Mouse (Mus musculus) liver, embryonic 11.5 days (tissue): ENCODE data around the gene Zbtb9. TPM values are rescaled to one million over a fixed set of nuclear protein-coding genes. Genes with fewer than 3 reads are reported as not detected.

Experiments
- ATAC-seq: fragments of 200-750 bp; cut with Nextera tagmentation; replicated peaks from 2 replicates; pipeline ENCODE4 v1.8.0; 2017; ENCODE audit warnings: moderate number of reproducible peaks, mild to moderate bottlenecking, moderate TSS enrichment, moderate library complexity; ENCODE audit not compliant: low FRiP score
- DNase-seq: peaks from one replicate; pipeline ENCODE4 v3.0.0-alpha.2; 2017; ENCODE audit warnings: low spot score
- H3K27ac ChIP-seq: fragments of 300-500 bp; sonication (generic); 2 replicates; pipeline ENCODE4 v1.5.1; 2014; ENCODE audit warnings: mild to moderate bottlenecking, low read depth, low read length, control low read depth
- H3K27me3 ChIP-seq: fragments of 300-500 bp; sonication (generic); replicated peaks from 2 replicates; pipeline ENCODE4 v1.6.1; 2014; ENCODE audit warnings: low read length, mixed read lengths; ENCODE audit not compliant: control insufficient read depth, insufficient read depth
- H3K36me3 ChIP-seq: fragments of 300-500 bp; sonication (generic); 2 replicates; pipeline ENCODE4 v1.6.1; 2014; ENCODE audit warnings: mild to moderate bottlenecking, low read length, moderate library complexity, mixed read lengths; ENCODE audit not compliant: control insufficient read depth, insufficient read depth
- H3K4me1 ChIP-seq: fragments of 300-500 bp; sonication (generic); replicated peaks from 2 replicates; pipeline ENCODE4 v1.6.1; 2014; ENCODE audit warnings: low read length, mixed read lengths; ENCODE audit not compliant: control insufficient read depth, insufficient read depth
- H3K4me2 ChIP-seq: fragments of 300-500 bp; sonication (generic); 2 replicates; pipeline ENCODE4 v1.6.1; 2014; ENCODE audit warnings: mild to moderate bottlenecking, control low read depth, moderate library complexity
- H3K4me3 ChIP-seq: fragments of 300-500 bp; sonication (generic); 2 replicates; pipeline ENCODE4 v1.5.1; 2014; ENCODE audit warnings: low read depth, low read length, control low read depth
- H3K9ac ChIP-seq: fragments of 300-500 bp; sonication (generic); 2 replicates; pipeline ENCODE4 v1.6.1; 2014; ENCODE audit warnings: low read depth, low read length, control low read depth
- H3K9me3 ChIP-seq: fragments of 300-500 bp; sonication (generic); 2 replicates; pipeline ENCODE4 v1.6.1; 2016; ENCODE audit warnings: low read length, inconsistent platforms, mixed read lengths; ENCODE audit not compliant: control insufficient read depth
- WGBS: fragments of 180-500 bp; shearing (Covaris S2); extraction: QIAGEN DNeasy Blood & Tissue Kit; methylation state at CpG from one replicate; pipeline ENCODE4 v1.1.7; 2014; 5-methylcytosine and 5-hydroxymethylcytosine counted together
- polyA plus RNA-seq: library from polyadenylated mRNA; unstranded; fragments of >200 nt; fragmentation: Nextera tagmentation; extraction: Ambion mirVana; gene quantifications from 2 replicates; pipeline ENCODE4 v1.2.1, GENCODE M21; 2014

The Zbtb9 gene
- polyA plus RNA-seq, 1 experiment from 2014 or later = 9.7 TPM

DNA sequence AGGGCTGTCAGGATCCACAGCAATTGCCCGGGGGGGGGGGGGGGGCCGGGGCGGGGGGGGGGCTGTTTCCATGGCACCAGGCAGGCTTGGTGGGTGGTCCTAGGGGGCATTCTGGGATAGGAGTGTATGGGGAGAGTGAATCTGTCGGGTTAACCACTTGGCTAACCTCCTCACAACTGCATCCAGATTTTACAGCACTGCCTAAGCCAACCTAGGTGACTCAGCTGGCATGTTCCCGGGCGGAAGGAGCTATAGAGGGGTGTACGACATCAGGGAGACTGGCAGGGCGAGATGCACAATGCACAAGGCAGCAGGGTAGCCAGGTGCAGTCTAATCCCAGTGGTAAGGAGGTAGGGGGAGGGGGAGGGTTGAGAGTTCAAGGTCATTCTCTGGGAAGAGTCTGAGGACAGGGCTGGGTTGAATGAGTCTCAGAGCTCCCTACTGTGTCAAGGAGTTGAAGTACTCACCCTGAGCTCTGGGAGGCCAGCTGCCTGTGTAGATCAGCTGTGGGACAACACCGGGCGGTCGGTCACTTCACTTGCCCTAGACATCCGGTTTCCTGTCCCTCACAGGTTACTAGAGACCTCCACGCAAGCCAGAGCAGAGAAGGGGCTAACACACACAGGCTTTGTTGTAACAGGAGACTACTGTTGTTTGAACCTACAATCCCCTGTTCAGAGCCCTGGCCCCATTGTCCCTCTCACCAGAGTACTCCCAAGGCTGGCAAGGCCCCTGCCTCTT is 68.2 kb downstream of the Zbtb9 start:
- no peaks in the 10 kb centered on the region for H3K9me3 ChIP-seq
- ATAC-seq (no peak), DNase-seq (no peak)
- H3K4me2 ChIP-seq = no peak overlapping the region
- peaks cover 18% of the 10 kb centered on the region for H3K4me1 ChIP-seq
- H3K27me3 ChIP-seq = no peaks in the 10 kb centered on the region
- 60% methylated on average over 13 of the region's 13 CpGs for WGBS
- H3K36me3 ChIP-seq = no peaks in the 10 kb centered on the region
- H3K4me3 ChIP-seq = no peak overlapping the region
- no peak overlapping the region for H3K27ac ChIP-seq
- H3K9ac ChIP-seq = no peak overlapping the region

DNA sequence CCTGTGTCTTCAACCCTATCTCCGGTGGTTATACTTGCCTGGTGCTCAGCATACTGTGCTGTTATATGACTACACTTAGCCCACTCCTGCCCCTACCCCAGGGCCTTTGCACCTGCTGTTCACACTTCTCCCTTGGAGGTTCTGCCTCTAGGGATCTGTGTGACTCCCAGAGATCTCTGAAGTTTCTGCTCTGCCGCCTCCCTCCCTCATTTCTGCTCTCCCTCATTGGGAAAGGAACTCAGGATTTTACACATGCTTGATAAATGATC is 68.8 kb downstream of the Zbtb9 start:
- Histone ChIP-seq H3K36me3 (no peaks in the 10 kb centered on the region), H3K27me3 (no peaks in the 10 kb centered on the region), H3K27ac (no peak overlapping the region), H3K4me3 (no peak overlapping the region), H3K9ac (no peak overlapping the region), H3K4me1 (peaks cover 18% of the 10 kb centered on the region), H3K4me2 (no peak overlapping the region), H3K9me3 (no peaks in the 10 kb centered on the region)
- no peak for ATAC-seq
- 70% methylated on average over 2 of the region's 2 CpGs for WGBS
- no peak for DNase-seq

DNA sequence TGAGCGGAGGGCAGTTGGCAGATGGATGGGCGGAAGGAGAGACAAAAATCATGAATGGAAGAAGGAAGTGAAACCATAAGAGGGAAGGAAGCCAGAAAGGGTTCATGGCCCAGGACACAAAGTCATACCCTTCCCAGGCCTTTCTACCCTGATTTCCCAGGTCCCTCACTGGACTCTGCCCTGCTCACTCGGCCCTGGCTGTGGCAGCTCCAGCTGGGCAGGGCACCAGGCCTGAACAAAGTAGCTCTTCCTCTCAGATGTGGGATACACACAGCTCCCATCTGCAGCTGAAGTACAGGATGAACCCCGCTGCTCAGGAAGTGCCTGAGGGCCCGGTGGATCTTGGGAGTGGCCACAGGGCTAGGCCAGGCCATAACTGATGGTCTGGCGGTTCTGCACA is 69.9 kb downstream of the Zbtb9 start:
- Histone ChIP-seq H3K4me3 (no peak overlapping the region), H3K27me3 (no peaks in the 10 kb centered on the region), H3K27ac (no peak overlapping the region), H3K4me1 (peaks cover 18% of the 10 kb centered on the region), H3K9ac (no peak overlapping the region), H3K36me3 (no peaks in the 10 kb centered on the region), H3K4me2 (no peak overlapping the region), H3K9me3 (no peaks in the 10 kb centered on the region)
- ATAC-seq = no peak
- WGBS = 60% methylated on average over 6 of the region's 6 CpGs
- no peak for DNase-seq

DNA sequence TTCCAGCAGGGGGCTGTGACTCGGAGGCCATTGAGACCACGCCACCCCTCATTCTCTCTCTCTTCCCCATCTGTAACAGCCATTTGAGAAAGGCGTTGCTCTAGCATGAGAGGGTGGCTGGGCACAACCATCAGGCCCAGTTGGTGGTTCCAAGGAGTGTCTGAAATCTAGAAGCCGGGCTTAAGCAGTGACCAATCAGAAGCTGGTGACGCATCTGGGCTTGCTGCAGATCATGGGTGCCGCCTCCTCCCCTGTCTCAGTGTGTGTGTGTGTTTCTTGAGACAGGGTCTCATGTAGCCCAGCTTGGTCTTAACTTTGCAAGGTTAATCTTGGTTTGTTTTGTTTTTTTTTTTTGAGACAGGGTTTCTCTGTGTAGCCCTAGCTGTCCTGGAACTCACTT is 72.2 kb downstream of the Zbtb9 start:
- Histone ChIP-seq H3K27ac (no peak overlapping the region), H3K4me3 (no peak overlapping the region), H3K27me3 (no peaks in the 10 kb centered on the region), H3K4me1 (peaks cover 8% of the 10 kb centered on the region), H3K9ac (no peak overlapping the region), H3K36me3 (no peaks in the 10 kb centered on the region), H3K4me2 (no peak overlapping the region), H3K9me3 (no peaks in the 10 kb centered on the region)
- 82% methylated on average over 6 of the region's 6 CpGs for WGBS
- DNase-seq (no peak), ATAC-seq (no peak)

DNA sequence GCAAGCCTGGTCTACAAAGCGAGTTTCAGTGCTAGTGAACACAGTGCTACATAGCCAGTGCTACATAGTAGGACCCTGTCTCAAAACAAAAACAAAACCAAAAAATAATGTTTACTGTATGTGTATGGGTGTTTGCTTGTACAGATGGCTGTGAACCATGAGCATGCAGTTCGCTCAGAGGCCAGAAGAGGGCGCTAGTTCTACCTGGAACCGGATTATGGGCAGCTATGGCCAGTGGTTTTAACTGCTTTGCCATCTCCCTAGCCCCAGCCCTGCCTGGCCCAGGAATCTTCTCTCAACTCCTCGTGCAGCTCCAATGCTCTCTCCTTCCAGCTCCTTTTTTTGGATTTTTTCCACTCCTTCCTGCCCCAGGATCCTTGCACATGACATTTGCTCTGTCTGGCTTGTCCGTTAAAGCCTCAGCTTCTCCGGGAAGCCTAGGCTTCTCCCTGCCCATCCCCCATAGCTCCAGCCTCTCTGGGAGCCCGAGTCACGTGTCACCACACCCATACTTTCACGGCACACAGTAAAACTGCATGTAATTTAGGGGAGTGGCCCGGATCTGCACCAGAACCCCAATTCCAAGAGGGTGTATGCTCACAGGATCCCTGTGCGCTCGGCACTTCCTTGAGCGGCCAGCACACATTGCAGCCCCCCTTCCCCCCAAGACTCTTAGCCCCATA is 74.9 kb downstream of the Zbtb9 start:
- Histone ChIP-seq H3K9me3 (no peaks in the 10 kb centered on the region), H3K9ac (no peak overlapping the region), H3K36me3 (no peaks in the 10 kb centered on the region), H3K4me1 (peaks cover 3% of the 10 kb centered on the region; the same call in 1 of the 2 replicates), H3K4me3 (no peak overlapping the region), H3K27me3 (no peaks in the 10 kb centered on the region), H3K27ac (0 out of 2 replicates have a peak overlapping the region, but pooled peaks have one; percentile 8), H3K4me2 (no peak overlapping the region)
- WGBS = 77% methylated on average over 14 of the region's 14 CpGs
- DNase-seq = no peak
- no peak for ATAC-seq

DNA sequence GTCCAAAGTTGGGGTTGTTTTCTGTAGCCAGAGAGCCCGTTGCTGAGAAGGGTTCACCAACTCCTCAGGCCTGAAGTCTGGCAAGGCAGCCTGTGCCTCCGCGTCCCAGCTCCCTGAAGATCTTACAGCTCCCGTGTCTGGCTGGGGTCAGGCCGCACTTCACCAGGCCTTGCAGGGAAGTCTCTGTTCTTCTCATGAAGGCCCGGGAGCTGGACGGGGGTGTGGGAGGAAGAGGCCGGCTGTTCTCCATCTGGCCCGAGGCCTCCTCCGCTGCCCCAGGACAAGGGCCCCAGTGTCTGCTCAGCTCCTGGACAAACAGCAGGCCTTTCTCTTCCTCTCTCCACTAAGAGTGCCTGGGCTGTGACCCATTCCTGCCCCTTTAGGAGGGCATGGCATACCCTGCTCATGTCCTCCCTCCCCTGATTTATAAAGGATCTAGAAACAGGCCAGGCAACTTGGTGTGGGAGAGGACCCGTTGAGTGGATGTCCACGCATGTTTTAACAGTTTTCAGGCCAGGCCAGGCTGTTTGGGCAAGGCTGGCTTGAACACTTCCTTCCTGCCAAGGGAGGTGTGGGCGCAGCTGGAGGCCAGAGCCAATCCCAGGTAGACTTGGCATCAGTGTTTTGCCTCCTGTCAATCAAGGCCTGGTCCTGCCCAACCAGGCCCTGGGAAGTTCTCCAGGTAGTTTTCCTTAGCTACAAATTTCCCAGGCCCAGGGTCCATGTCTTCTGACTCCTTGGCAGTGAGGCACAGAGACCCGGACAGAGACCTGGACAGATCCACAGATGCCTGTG is 75.7 kb downstream of the Zbtb9 start:
- Histone ChIP-seq H3K9ac (no peak overlapping the region), H3K4me3 (no peak overlapping the region), H3K4me2 (no peak overlapping the region), H3K27ac (0 out of 2 replicates have a peak overlapping the region, but pooled peaks have one; percentile 8), H3K27me3 (no peaks in the 10 kb centered on the region), H3K4me1 (0 out of 2 replicates have a peak, but pooled peaks cover 3% of the 10 kb centered on the region), H3K9me3 (no peaks in the 10 kb centered on the region), H3K36me3 (no peaks in the 10 kb centered on the region)
- DNase-seq (no peak), ATAC-seq (no peak)
- 68% methylated on average over 14 of the region's 14 CpGs for WGBS

DNA sequence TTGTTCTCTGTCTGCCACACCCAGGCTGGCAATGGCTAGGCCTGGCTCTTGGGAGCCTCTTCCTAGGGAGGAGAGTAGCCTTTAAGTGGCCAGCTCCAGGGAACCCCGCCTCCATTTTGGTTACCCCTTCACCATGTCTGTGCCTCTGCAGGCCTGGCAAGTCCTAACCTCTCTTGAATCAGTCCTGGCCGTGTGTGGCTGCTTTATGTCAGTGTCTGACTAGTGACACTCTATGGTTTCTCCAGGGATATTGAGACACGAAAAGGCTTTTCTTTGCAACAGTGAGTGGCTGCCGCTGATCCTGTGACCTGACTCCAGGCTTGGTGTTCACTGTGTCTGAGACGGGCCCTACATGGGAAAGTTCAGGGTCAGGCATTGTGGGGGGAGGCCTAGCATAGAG is 77.9 kb downstream of the Zbtb9 start:
- no peaks in the 10 kb centered on the region for H3K36me3 ChIP-seq
- no peak overlapping the region for H3K27ac ChIP-seq
- no peak overlapping the region for H3K4me3 ChIP-seq
- H3K9me3 ChIP-seq = no peaks in the 10 kb centered on the region
- no peak overlapping the region for H3K9ac ChIP-seq
- no peaks in the 10 kb centered on the region for H3K27me3 ChIP-seq
- 0 out of 2 replicates have a peak, but pooled peaks cover 3% of the 10 kb centered on the region for H3K4me1 ChIP-seq
- no peak overlapping the region for H3K4me2 ChIP-seq
- ATAC-seq = no peak
- no peak for DNase-seq
- 61% methylated on average over 5 of the region's 5 CpGs for WGBS

DNA sequence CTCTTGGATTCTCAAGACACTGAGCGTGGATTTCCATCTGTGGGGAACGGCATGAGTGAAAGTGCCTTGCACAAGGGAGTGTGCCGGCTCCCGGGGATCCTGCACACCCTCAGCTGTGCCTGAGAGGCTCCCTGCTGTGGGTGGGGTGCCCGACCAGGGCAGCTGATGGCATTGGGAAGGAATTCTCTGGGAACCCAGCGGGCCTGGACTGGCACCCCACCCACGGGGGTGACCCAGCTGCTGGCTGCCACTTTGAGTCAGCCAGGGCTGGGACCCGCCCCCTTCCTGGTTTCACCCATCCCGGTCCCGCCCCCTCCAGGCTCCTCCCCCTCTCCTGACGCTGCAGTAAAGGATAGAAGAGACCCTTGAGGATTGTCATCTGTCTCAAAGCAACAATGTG is 78.5 kb downstream of the Zbtb9 start:
- H3K27me3 ChIP-seq = no peaks in the 10 kb centered on the region
- H3K4me1 ChIP-seq = 0 out of 2 replicates have a peak, but pooled peaks cover 3% of the 10 kb centered on the region
- 31% methylated on average over 11 of the region's 11 CpGs for WGBS
- no peak overlapping the region for H3K9ac ChIP-seq
- no peaks in the 10 kb centered on the region for H3K9me3 ChIP-seq
- peak overlapping the region; percentile 42 for H3K4me2 ChIP-seq
- no peak overlapping the region for H3K27ac ChIP-seq
- no peak for ATAC-seq
- H3K4me3 ChIP-seq = no peak overlapping the region
- DNase-seq = no peak
- no peaks in the 10 kb centered on the region for H3K36me3 ChIP-seq
